Mouse (Mus musculus): ENCODE data around the gene Ubc.

The Ubc gene

DNA sequence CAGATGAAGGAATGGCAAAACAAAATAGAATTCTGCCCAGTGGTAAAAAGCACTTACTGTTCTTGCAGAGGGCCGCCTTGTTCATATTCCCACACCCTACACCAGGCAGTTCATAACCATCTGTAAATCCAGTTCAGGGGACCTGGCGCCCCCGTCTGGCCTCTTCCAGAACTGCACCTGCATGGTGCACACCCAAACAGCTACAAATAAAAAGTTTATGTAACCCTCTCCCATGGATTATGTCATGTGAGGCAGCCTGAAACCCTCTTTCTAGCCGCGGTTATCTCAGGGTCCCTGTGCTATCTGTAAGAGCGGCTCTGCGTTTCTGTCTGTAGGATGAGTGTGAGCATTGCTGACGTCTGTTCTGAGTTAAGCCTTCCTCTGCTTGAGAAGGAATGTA is 41.5 kb downstream of the Ubc start:
- peak; percentile 69 for DNase-seq (ENCODE audit: low spot score)

DNA sequence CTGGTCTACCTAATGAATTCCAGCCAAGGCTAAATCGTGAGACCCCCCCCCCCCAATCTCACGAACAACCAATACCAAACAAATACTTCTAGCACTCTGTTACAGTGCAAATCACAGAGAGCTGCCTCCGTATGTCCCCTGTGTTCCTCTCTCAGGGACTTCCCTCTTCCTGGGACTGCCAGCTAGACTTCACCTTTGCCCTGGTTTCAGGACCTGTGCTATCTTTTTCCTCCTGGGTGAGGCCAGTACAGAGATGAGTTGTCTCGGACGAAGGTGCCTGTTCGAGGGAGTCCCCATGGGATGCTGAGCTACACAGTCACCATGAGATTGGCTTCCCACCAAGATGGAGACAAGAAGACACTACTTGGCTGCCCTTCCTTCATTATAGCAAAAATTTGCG is 41.9 kb downstream of the Ubc start:
- no peak for DNase-seq (ENCODE audit: low spot score)

DNA sequence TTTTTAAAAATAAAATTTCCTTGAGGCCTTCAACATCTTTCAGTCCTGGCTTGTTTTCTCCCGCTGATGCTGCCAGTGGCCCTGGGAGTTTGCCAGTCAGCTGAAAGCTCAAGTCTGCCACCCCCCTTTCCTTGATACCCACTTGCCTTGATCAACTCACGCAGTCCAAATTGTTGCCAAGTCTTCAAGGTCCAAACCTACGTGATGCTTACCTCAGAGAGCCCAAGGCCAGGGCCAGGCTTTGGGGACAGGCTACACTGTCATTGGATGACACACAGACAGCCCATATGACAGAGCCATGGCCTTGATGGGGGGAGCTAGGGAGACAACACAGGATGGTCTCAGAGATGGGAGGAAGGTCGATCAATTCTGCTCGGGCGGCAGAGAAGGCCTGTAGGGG is 45.7 kb downstream of the Ubc start:
- no peak for DNase-seq (ENCODE audit: low spot score)

GRCm38 (mm10) chr5:125341459-125342090 is 48.4 kb downstream of the Ubc start:
- no peak for DNase-seq (ENCODE audit: low spot score)

- peak; percentile 94 for DNase-seq (ENCODE audit: low spot score)
Observed at GRCm38 (mm10) chr5:125340547-125341262, 49.3 kb downstream of the Ubc start, which contains the start of gene Scarb1. Gene Scarb1 (minus strand): TSS chr5:125341094.

- DNase-seq (ENCODE audit: low spot score), result peak; percentile 36
Observed at GRCm38 (mm10) chr5:125339851-125340531, 50.0 kb downstream of the Ubc start.

DNA sequence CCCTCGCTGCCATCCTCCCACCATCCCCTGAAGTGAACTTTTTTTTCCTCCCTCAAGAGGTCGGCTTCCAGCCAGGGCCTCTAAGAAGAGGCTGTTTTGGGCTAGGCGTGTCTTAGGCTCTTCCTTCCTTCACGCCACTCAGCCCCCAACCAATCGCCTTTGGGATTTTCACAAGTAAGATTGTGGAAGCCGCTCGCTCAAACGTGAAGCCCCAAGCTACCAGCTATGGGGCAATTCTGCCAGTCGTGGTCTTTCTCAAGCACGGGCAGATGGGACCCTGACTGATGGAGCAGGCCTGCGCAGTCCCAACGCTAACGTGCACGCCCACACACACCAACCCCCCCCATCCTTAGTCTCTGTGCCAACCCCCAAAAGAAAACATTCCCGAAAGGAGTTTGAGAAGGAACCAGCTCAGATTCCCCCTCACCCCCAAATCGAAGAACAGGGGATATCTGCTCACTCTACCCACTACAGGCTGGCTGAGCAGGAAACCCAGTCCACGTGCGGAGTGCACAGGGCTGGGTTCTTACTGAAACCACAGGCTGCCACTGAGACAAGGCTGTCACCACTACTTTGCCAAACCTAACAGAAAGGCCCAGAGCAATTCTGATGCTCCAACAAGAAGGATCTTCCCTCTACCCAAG is 50.8 kb downstream of the Ubc start:
- DNase-seq (ENCODE audit: low spot score), result peak; percentile 45

GRCm38 (mm10) chr5:125337526-125337925 is 52.5 kb downstream of the Ubc start:
- no peak for DNase-seq (ENCODE audit: low spot score)

GRCm38 (mm10) chr5:125337012-125337411 is 53.0 kb downstream of the Ubc start:
- no peak for DNase-seq (ENCODE audit: low spot score)

Data from retina, embryonic 14.5 days (tissue).